In the genomic region with DNA sequence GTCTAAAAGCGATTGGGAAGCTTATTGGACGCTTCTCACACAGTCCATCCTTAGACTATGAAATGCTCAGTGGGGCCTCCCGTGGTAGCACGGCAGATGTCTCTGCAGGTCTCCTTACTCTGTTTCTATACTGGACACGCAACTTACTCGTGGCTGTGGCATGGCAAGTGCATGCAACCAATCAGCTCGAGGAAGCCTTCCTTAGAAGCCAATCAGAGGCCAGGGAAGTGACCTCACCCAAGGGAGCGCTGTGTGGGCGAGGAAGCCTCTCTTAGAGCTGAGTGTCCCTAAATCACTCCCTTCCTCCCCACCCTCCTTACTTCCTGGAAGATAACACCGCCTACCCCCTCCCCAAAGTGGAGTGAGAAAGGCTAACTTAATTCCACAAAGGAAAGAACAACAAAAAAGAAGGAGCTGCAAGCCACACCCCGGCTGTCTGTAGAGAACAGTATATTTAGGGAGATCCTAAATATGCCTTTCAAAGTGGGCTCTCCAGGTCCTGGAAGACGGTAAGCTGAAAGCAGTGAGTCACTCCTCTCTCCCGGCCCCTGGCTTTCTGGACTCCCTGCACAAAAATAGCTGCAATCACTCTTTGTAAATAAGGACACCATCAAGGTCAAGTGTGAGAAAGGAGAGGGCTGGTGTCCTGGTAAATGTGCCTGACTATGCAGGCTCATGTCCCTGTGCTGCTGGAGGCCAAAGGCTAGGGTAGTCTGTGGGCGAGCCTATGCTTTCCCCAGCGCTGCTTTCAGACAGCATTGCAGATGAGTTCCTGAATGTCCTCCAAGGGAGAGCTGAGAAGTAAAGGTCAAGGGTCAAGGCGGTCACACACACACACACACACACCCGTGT, we compare ENCODE assay signal across 8 mouse cellular contexts. TPM values are rescaled to one million over a fixed set of nuclear protein-coding genes. Genes with fewer than 3 reads are reported as not detected.
DNase-seq lines count a peak whose midpoint lies in the region; ATAC-seq and TF ChIP-seq lines count a peak whose summit lies in the region.

TSS of gene Gm16253 (plus strand) at position 295 of the 852 bp plus-strand sequence.

- 44% methylated on average over 17 of the region's 17 CpGs for WGBS in forebrain, embryonic 11.5 days
- 5% methylated on average over 17 of the region's 17 CpGs for WGBS in heart, embryonic 16.5 days
- WGBS in liver, embryonic 16.5 days (ENCODE audit: insufficient replicate concordance) = 14% methylated on average over 17 of the region's 17 CpGs
- 19% methylated on average over 17 of the region's 17 CpGs for WGBS in neural tube, embryonic 12.5 days

- peaks cover 90% of the 10 kb centered on the region for H3K4me1 ChIP-seq in E14TG2a.4 (replicated peaks; ENCODE audit: low read depth, low read length)
- H3K4me1 ChIP-seq in forebrain, embryonic 11.5 days (replicated peaks; ENCODE audit: control insufficient read depth, insufficient read depth, low read length) = peaks cover 11% of the 10 kb centered on the region
- peaks cover 58% of the 10 kb centered on the region for H3K4me1 ChIP-seq in heart, embryonic 16.5 days (ENCODE audit: control insufficient read depth, insufficient read depth, low read length)
- H3K4me1 ChIP-seq in liver, embryonic 16.5 days (ENCODE audit: control insufficient read depth, low read depth, low read length) = peaks cover 34% of the 10 kb centered on the region
- peaks cover 23% of the 10 kb centered on the region for H3K4me1 ChIP-seq in neural tube, embryonic 12.5 days
- H3K4me1 ChIP-seq in testis, adult 2 months (ENCODE audit: control insufficient read depth, insufficient read depth, low read length) = peaks cover 29% of the 10 kb centered on the region

- H3K9me3 ChIP-seq in E14TG2a.4 (ENCODE audit: low read length) = no peaks in the 10 kb centered on the region
- H3K9me3 ChIP-seq in forebrain, embryonic 11.5 days (ENCODE audit: control insufficient read depth, low read length) = no peaks in the 10 kb centered on the region
- no peaks in the 10 kb centered on the region for H3K9me3 ChIP-seq in heart, embryonic 16.5 days (replicated peaks; ENCODE audit: control insufficient read depth, low read length)
- no peaks in the 10 kb centered on the region for H3K9me3 ChIP-seq in liver, embryonic 16.5 days (replicated peaks; ENCODE audit: control insufficient read depth, low read length)
- H3K9me3 ChIP-seq in neural tube, embryonic 12.5 days = no peaks in the 10 kb centered on the region

- peaks cover 25% of the 10 kb centered on the region for H3K36me3 ChIP-seq in E14TG2a.4 (ENCODE audit: insufficient read depth, low read length)
- no peaks in the 10 kb centered on the region for H3K36me3 ChIP-seq in forebrain, embryonic 11.5 days (ENCODE audit: control insufficient read depth, insufficient read depth, low read length)
- no peaks in the 10 kb centered on the region for H3K36me3 ChIP-seq in heart, embryonic 16.5 days (ENCODE audit: control insufficient read depth, insufficient read depth)
- H3K36me3 ChIP-seq in liver, embryonic 16.5 days (ENCODE audit: control insufficient read depth, insufficient read depth) = no peaks in the 10 kb centered on the region
- H3K36me3 ChIP-seq in neural tube, embryonic 12.5 days = no peaks in the 10 kb centered on the region
- no peaks in the 10 kb centered on the region for H3K36me3 ChIP-seq in testis, adult 2 months (ENCODE audit: control insufficient read depth, insufficient read depth, low read length)

- 0 out of 2 replicates have a peak within 1 kb of the TSS, but pooled peaks have one; percentile 3 for H3K9ac ChIP-seq in forebrain, embryonic 11.5 days (ENCODE audit: low read length)
- peak within 1 kb of the TSS; percentile 70 for H3K9ac ChIP-seq in heart, embryonic 16.5 days (ENCODE audit: low read length)
- H3K9ac ChIP-seq in liver, embryonic 16.5 days (ENCODE audit: low read depth, low read length) = peak within 1 kb of the TSS; percentile 55
- H3K9ac ChIP-seq in neural tube, embryonic 12.5 days = no peak within 1 kb of the TSS

- no peak for TF ChIP-seq CTCF in E14TG2a.4 (conservative IDR thresholded peaks at IDR 0.05; ENCODE audit: low read length)
- TF ChIP-seq CTCF in testis, adult 2 months (IDR thresholded peaks at IDR 0.05; ENCODE audit: control insufficient read depth, insufficient read depth, insufficient replicate concordance, low read depth, low read length) = no peak

- H3K4me3 ChIP-seq in E14TG2a.4 (replicated peaks; ENCODE audit: low read length) = peak within 1 kb of the TSS; percentile 68
- H3K4me3 ChIP-seq in forebrain, embryonic 11.5 days (ENCODE audit: low read depth, low read length) = no peak within 1 kb of the TSS
- peak within 1 kb of the TSS; percentile 32 for H3K4me3 ChIP-seq in heart, embryonic 16.5 days (ENCODE audit: low read length)
- H3K4me3 ChIP-seq in liver, embryonic 16.5 days (ENCODE audit: low read depth, low read length) = peak within 1 kb of the TSS; percentile 50
- no peak within 1 kb of the TSS; the same call in 1 of the 2 replicates for H3K4me3 ChIP-seq in neural tube, embryonic 12.5 days
- no peak within 1 kb of the TSS for H3K4me3 ChIP-seq in testis, adult 2 months (ENCODE audit: control insufficient read depth, low read depth, low read length)

- ATAC-seq in forebrain, embryonic 11.5 days (replicated peaks; ENCODE audit: low FRiP score) = peak; percentile 85
- peak; percentile 91 for ATAC-seq in heart, embryonic 16.5 days (replicated peaks; ENCODE audit: extremely low read depth, insufficient read depth, low FRiP score)
- peak; percentile 89 for ATAC-seq in liver, embryonic 16.5 days (ENCODE audit: low read depth)
- peak; percentile 89 for ATAC-seq in neural tube, embryonic 12.5 days (ENCODE audit: low FRiP score, low read depth)

- DNase-seq in c-Kit-positive CD71-positive TER-119-negative erythroid progenitor cells, embryonic 14.5 days (ENCODE audit: low read depth) = peak; percentile 91
- DNase-seq in forebrain, embryonic 11.5 days (ENCODE audit: low spot score) = peak; percentile 77
- DNase-seq in kidney, postnatal 36 days = peak; percentile 91 to 96

- peak within 1 kb of the TSS; percentile 42; the same call in 1 of the 2 replicates for H3K27ac ChIP-seq in forebrain, embryonic 11.5 days (ENCODE audit: low read depth, low read length)
- H3K27ac ChIP-seq in heart, embryonic 16.5 days (ENCODE audit: low read length) = peak within 1 kb of the TSS; percentile 98
- H3K27ac ChIP-seq in liver, embryonic 16.5 days (ENCODE audit: low read length) = peak within 1 kb of the TSS; percentile 78
- H3K27ac ChIP-seq in neural tube, embryonic 12.5 days = peak within 1 kb of the TSS; percentile 39
- peak within 1 kb of the TSS; percentile 87 for H3K27ac ChIP-seq in testis, adult 2 months (ENCODE audit: control insufficient read depth, insufficient read depth, low read depth, low read length)

- peak within 1 kb of the TSS; percentile 21; the same call in 1 of the 2 replicates for H3K4me2 ChIP-seq in forebrain, embryonic 11.5 days (ENCODE audit: low read depth, low read length, severe bottlenecking)
- H3K4me2 ChIP-seq in heart, embryonic 16.5 days (ENCODE audit: low read depth, low read length) = peak within 1 kb of the TSS; percentile 61
- H3K4me2 ChIP-seq in liver, embryonic 16.5 days (ENCODE audit: low read depth, low read length) = peak within 1 kb of the TSS; percentile 77
- H3K4me2 ChIP-seq in neural tube, embryonic 12.5 days (replicated peaks) = peak within 1 kb of the TSS; percentile 47

- TF ChIP-seq POLR2A in testis, adult 2 months (IDR thresholded peaks at IDR 0.05; ENCODE audit: control insufficient read depth, low read depth, low read length) = no peak

- no peaks in the 10 kb centered on the region for H3K27me3 ChIP-seq in E14TG2a.4 (ENCODE audit: insufficient read depth, low read length)
- no peaks in the 10 kb centered on the region for H3K27me3 ChIP-seq in forebrain, embryonic 11.5 days (ENCODE audit: control insufficient read depth, insufficient read depth, low read length)
- no peaks in the 10 kb centered on the region for H3K27me3 ChIP-seq in heart, embryonic 16.5 days (ENCODE audit: control insufficient read depth, insufficient read depth, low read length)
- H3K27me3 ChIP-seq in liver, embryonic 16.5 days (ENCODE audit: control insufficient read depth, insufficient read depth, low read depth, low read length) = no peaks in the 10 kb centered on the region
- H3K27me3 ChIP-seq in neural tube, embryonic 12.5 days (replicated peaks) = peaks cover 7% of the 10 kb centered on the region; the same call in 1 of the 2 replicates
- H3K27me3 ChIP-seq in testis, adult 2 months (ENCODE audit: control insufficient read depth, insufficient read depth, low read length) = no peaks in the 10 kb centered on the region

RNA-seq across cellular contexts. Expression of gene Gm16253, which starts in this region (rescaled TPM):
- 1.0 TPM in 1 of 2 replicates, not detected in the other for polyA plus RNA-seq in forebrain, embryonic 11.5 days (2014; fragmentation: Nextera tagmentation; extraction: Ambion mirVana)
- polyA plus RNA-seq in heart, embryonic 16.5 days (2015; fragmentation: Nextera tagmentation; extraction: Ambion mirVana) = 1.3 and 1.4 TPM in 2 replicates
- 0.48 and 0.55 TPM in 2 replicates for polyA plus RNA-seq in liver, embryonic 16.5 days (2015; fragmentation: Nextera tagmentation; extraction: Ambion mirVana)
- polyA plus RNA-seq in neural tube, embryonic 12.5 days (2016; fragmentation: Nextera tagmentation; extraction: Ambion mirVana) = 1.6 and 3.0 TPM in 2 replicates
- not detected in 2 replicates for polyA plus RNA-seq in testis, adult 2 months (2012; rRNA removed)

Comparison
In these comparisons a context has a peak if more than half of its experiments do, and no peak if none do; other contexts are left out.
1. Peak in ATAC-seq, H3K4me3 ChIP-seq, H3K27ac ChIP-seq, H3K9ac ChIP-seq and H3K4me2 ChIP-seq in liver, embryonic 16.5 days; RNA of the gene not detected or under 1 TPM.
2. H3K4me3 ChIP-seq: peak in E14TG2a.4 (single experiment) and heart, embryonic 16.5 days (single experiment); none in forebrain, embryonic 11.5 days (single experiment), neural tube, embryonic 12.5 days (single experiment) and testis, adult 2 months (single experiment).
3. H3K27ac ChIP-seq: peak in every context shown above with its lines; median percentile 98 in heart, embryonic 16.5 days; 87 in testis, adult 2 months; 78 in liver, embryonic 16.5 days; 42 in forebrain, embryonic 11.5 days; 39 in neural tube, embryonic 12.5 days.
4. H3K4me2 ChIP-seq: peak in every context shown above with its lines; median percentile 77 in liver, embryonic 16.5 days; 61 in heart, embryonic 16.5 days; 47 in neural tube, embryonic 12.5 days; 21 in forebrain, embryonic 11.5 days.
5. Peak in every context shown above with its lines, with median percentiles within 50 percentile points of each other: DNase-seq and ATAC-seq.